Mouse (Mus musculus) 416B (cell line): ENCODE measurements at regions not wholly inside any gene's neighbourhood (a gene's known extent, or its start where the extent isn't known, plus 50 kb on each side); places are given as distances from the start of the nearest gene placed in this dataset.
A peak's percentile ranks its signal among the peaks of the same experiment; 100 is the strongest.

ENCODE experiments used
- DNase-seq: peaks from one replicate; pipeline ENCODE4 v3.0.0; 2011; ENCODE audit warnings: low read depth

- no peak for DNase-seq
Observed at GRCm38 (mm10) chr11:56716953-56717352, 294.2 kb upstream of the Gria1 start.

- DNase-seq = no peak
Observed at GRCm38 (mm10) chr11:56725141-56725540, 286.0 kb upstream of the Gria1 start.

- DNase-seq = no peak
Observed at GRCm38 (mm10) chr11:56726161-56726560, 285.0 kb upstream of the Gria1 start.

- DNase-seq = no peak
Observed at GRCm38 (mm10) chr11:56727556-56727955, 283.6 kb upstream of the Gria1 start.

GRCm38 (mm10) chr11:56728204-56729002, 282.8 kb upstream of the Gria1 start:
- DNase-seq = no peak

- no peak for DNase-seq
Observed at GRCm38 (mm10) chr11:56741857-56742256, 269.3 kb upstream of the Gria1 start.

GRCm38 (mm10) chr11:56750032-56750431, 261.2 kb upstream of the Gria1 start:
- DNase-seq = no peak

GRCm38 (mm10) chr11:56750639-56751038, 260.5 kb upstream of the Gria1 start:
- no peak for DNase-seq

- no peak for DNase-seq
Observed at GRCm38 (mm10) chr11:56751918-56752317, 259.3 kb upstream of the Gria1 start.

GRCm38 (mm10) chr11:56753699-56754098, 257.5 kb upstream of the Gria1 start:
- DNase-seq = no peak

GRCm38 (mm10) chr11:56760474-56760873, 250.7 kb upstream of the Gria1 start:
- no peak for DNase-seq

- DNase-seq = no peak
Observed at GRCm38 (mm10) chr11:56762467-56763120, 248.6 kb upstream of the Gria1 start.

- DNase-seq = no peak
Observed at GRCm38 (mm10) chr11:56767424-56767823, 243.8 kb upstream of the Gria1 start.

- no peak for DNase-seq
Observed at GRCm38 (mm10) chr11:56786351-56786750, 224.8 kb upstream of the Gria1 start.

- no peak for DNase-seq
Observed at GRCm38 (mm10) chr11:56792691-56793090, 218.5 kb upstream of the Gria1 start.

- no peak for DNase-seq
Observed at GRCm38 (mm10) chr11:56807314-56807713, 203.9 kb upstream of the Gria1 start.

GRCm38 (mm10) chr11:56810141-56810540, 201.0 kb upstream of the Gria1 start:
- no peak for DNase-seq

GRCm38 (mm10) chr11:56812121-56812520, 199.1 kb upstream of the Gria1 start:
- peak; percentile 16 for DNase-seq

GRCm38 (mm10) chr11:56823471-56823870, 187.7 kb upstream of the Gria1 start:
- no peak for DNase-seq

GRCm38 (mm10) chr11:56827499-56827898, 183.7 kb upstream of the Gria1 start:
- DNase-seq = no peak

- peak; percentile 5 for DNase-seq
Observed at GRCm38 (mm10) chr11:56862649-56863048, 148.5 kb upstream of the Gria1 start.

- DNase-seq = no peak
Observed at GRCm38 (mm10) chr11:56871640-56872039, 139.5 kb upstream of the Gria1 start.

- DNase-seq = no peak
Observed at GRCm38 (mm10) chr11:56898548-56898951, 112.6 kb upstream of the Gria1 start.

GRCm38 (mm10) chr11:56901201-56901600, 110.0 kb upstream of the Gria1 start:
- DNase-seq = no peak
